Mouse (Mus musculus) heart, adult 2 months (tissue): ENCODE measurements around the gene Plekhh3. TPM values are rescaled to one million over a fixed set of nuclear protein-coding genes. Genes with fewer than 3 reads are reported as not detected.
"Not testable (repeated sequence)": the region's sequence is repeated elsewhere in the genome, so short reads cannot be mapped to it uniquely, and the experiment has no call there.

Source experiments
- DNase-seq, 2 experiments: peaks; one replicate each; pipeline ENCODE4 v3.0.0; 2021
- H3K27ac ChIP-seq: fragments of 200-600 bp; 2 replicates; pipeline ENCODE4 v1.8.1; 2022
- H3K27me3 ChIP-seq: fragments of 200-500 bp; 2 replicates; pipeline ENCODE4 v1.6.1; 2012; ENCODE audit warnings: mild to moderate bottlenecking, low read length, inconsistent platforms, mixed read lengths; ENCODE audit not compliant: control insufficient read depth, insufficient read depth
- H3K36me3 ChIP-seq: fragments of 200-500 bp; 2 replicates; pipeline ENCODE4 v1.6.1; 2012; ENCODE audit warnings: low read length, inconsistent platforms; ENCODE audit not compliant: control insufficient read depth, insufficient read depth
- H3K4me1 ChIP-seq: fragments of 200-500 bp; 2 replicates; pipeline ENCODE4 v1.6.1; 2011; ENCODE audit warnings: low read length; ENCODE audit not compliant: control insufficient read depth, insufficient read depth
- H3K4me3 ChIP-seq: fragments of 200-600 bp; 2 replicates; pipeline ENCODE4 v1.8.1; 2022
- H3K79me2 ChIP-seq: fragments of 200-500 bp; replicated peaks from 2 replicates; pipeline ENCODE4 v1.6.1; 2012; ENCODE audit warnings: mild to moderate bottlenecking, inconsistent platforms, low read length, moderate library complexity, mixed read lengths; ENCODE audit not compliant: control insufficient read depth, insufficient read depth
- H3K9ac ChIP-seq: fragments of 200-500 bp; 2 replicates; pipeline ENCODE4 v1.6.1; 2012; ENCODE audit warnings: low read depth, mild to moderate bottlenecking, control low read depth, inconsistent platforms, low read length, mixed read lengths
- CTCF ChIP-seq: fragments of 200-600 bp; IDR thresholded peaks from 2 replicates; pipeline ENCODE4 v1.8.1; 2022; ENCODE audit warnings: antibody characterized with exemption, mild to moderate bottlenecking, moderate library complexity
- EP300 ChIP-seq: fragments of 200-500 bp; IDR thresholded peaks from 2 replicates; pipeline ENCODE4 v1.6.1; 2011; ENCODE audit warnings: low read depth, low read length, control low read depth; ENCODE audit not compliant: insufficient read depth
- POLR2A ChIP-seq: fragments of 200-500 bp; IDR thresholded peaks from 2 replicates; pipeline ENCODE4 v1.6.1; 2011; ENCODE audit warnings: mild to moderate bottlenecking, low read depth, low read length, control low read depth; ENCODE audit not compliant: insufficient read depth
- WGBS: fragments of 180-500 bp; shearing (Covaris S2); methylation state at CpG from one replicate; pipeline ENCODE4 v1.1.7; 2018; 5-methylcytosine and 5-hydroxymethylcytosine counted together
- intact Hi-C: fragments of 180-260 bp; cut with DNase I; formaldehyde crosslinking; loops from one replicate; pipeline ENCODE4 v1.15.1; 2025
- polyA plus RNA-seq: library from polyadenylated mRNA; depleted of rRNA; stranded (reverse); fragments of >200 nt; gene quantifications from 2 replicates; pipeline ENCODE4 v1.2.3, GENCODE M21; 2012
- total RNA-seq, 2 experiments: library from RNA; stranded (reverse); gene quantifications; 2 replicates each; pipeline ENCODE4 v1.2.3; 2021

Plekhh3 gene
- total and polyA plus RNA-seq, 3 experiments = 14.3 to 28.1 (median 26.7) TPM

DNA sequence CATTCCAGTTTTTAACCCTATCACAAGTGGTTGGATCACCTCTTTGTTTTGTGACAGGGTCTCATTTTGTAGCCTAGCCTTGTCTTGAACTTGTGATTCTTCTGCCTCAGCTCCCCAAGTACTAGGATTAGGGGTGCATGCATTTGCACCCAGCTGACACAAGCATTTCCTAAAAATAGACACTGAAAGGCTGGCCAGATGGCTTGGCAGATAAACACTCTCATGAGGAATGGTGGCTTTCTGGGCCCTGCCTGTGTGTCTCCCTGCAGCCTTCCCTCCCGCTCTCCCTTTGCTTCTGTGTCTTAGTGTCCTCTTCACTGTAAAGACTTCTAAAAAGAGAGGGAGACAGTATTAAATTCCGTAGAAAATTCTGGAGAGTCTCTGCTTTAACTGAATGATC is 40.0 kb downstream of the Plekhh3 start:
- DNase-seq = no peak
- no peak for TF ChIP-seq POLR2A
- no peaks in the 10 kb centered on the region for H3K79me2 ChIP-seq
- H3K27me3 ChIP-seq = no peaks in the 10 kb centered on the region
- 93% methylated on average over 2 of the region's 2 CpGs for WGBS
- intact Hi-C loops = no loop called here
- no peaks in the 10 kb centered on the region; the same call in 1 of the 2 replicates for H3K4me1 ChIP-seq
- H3K27ac ChIP-seq = no peak overlapping the region
- no peak overlapping the region for H3K9ac ChIP-seq
- no peak overlapping the region for H3K4me3 ChIP-seq
- no peaks in the 10 kb centered on the region for H3K36me3 ChIP-seq

- H3K27me3 ChIP-seq = no peaks in the 10 kb centered on the region
- DNase-seq = peak; percentile 66 to 84
- 25% methylated on average over 18 of the region's 18 CpGs for WGBS
- no peaks in the 10 kb centered on the region for H3K79me2 ChIP-seq
- H3K4me3 ChIP-seq = no peak overlapping the region
- H3K27ac ChIP-seq = peak overlapping the region; percentile 82
- intact Hi-C loops = no loop called here
- H3K36me3 ChIP-seq = no peaks in the 10 kb centered on the region
- TF ChIP-seq POLR2A = peak; percentile 19; the same call in 1 of the 2 replicates
- peak; percentile 79 for TF ChIP-seq EP300
- TF ChIP-seq CTCF = no peak
- no peaks in the 10 kb centered on the region; the same call in 1 of the 2 replicates for H3K4me1 ChIP-seq
- no peak overlapping the region; the same call in 1 of the 2 replicates for H3K9ac ChIP-seq
Measured at GRCm38 (mm10) chr11:101130056-101130756, 40.9 kb downstream of the Plekhh3 start.

DNA sequence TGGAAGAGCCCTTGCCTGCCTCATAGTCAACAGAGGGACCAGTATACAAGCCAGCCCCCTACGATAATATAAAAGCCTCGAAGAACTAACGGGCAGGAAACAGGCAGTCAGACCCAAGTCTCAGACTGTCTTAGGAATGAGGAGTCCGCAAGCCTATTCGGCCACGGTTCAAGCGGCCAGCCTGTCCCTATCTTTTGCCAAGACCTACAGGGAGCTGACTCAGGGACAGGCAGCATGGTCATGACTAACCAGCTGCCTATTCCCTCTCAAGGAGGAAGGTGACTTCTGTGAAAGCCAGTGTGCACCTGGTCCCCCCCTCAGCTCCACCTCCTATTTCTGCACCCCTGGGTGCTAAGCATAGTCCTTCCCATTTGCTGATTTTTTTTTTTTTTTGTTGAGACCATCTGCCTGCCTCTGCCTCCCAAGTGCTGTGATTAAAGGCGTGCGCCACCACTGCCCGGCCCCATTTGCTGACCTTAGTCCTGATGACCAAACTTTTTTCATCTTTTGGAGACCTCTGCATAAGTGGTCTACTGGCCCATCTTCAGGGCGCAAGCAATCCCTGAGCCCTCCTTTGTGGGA is 42.1 kb downstream of the Plekhh3 start:
- H3K27me3 ChIP-seq = no peaks in the 10 kb centered on the region
- WGBS = 67% methylated on average over 11 of the region's 11 CpGs
- H3K4me1 ChIP-seq = no peaks in the 10 kb centered on the region; the same call in 1 of the 2 replicates
- peak; percentile 34 to 45 for DNase-seq
- H3K27ac ChIP-seq = no peak overlapping the region; the same call in 1 of the 2 replicates
- H3K9ac ChIP-seq = no peak overlapping the region
- no peak overlapping the region for H3K4me3 ChIP-seq
- H3K36me3 ChIP-seq = no peaks in the 10 kb centered on the region
- intact Hi-C loops = no loop called here
- TF ChIP-seq POLR2A (no peak), CTCF (no peak), EP300 (no peak)
- no peaks in the 10 kb centered on the region for H3K79me2 ChIP-seq

DNA sequence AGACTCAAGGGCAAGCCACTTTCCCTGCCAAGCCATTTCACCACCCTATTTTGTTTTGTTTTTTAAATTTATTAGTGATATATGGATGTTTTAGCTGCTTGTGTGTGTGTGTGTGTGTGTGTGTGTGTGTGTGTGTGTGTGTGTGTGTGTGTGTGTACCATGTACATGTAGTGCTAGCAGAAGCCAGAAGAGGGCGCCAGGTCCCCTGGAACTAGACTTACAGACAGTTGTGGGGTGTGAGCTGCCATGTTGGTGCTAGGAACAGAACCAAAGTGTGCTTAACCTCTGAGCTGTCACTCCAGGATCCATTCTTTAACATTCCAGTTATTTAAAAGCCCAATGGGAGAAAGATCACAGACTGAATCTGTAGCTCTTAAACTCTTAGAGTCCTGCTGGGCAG is 44.1 kb downstream of the Plekhh3 start:
- TF ChIP-seq CTCF (peak; percentile 31), POLR2A (no peak)
- intact Hi-C loops = no loop called here
- Histone ChIP-seq H3K4me3 (no peak overlapping the region), H3K27me3 (no peaks in the 10 kb centered on the region), H3K4me1 (no peaks in the 10 kb centered on the region; the same call in 1 of the 2 replicates), H3K79me2 (no peaks in the 10 kb centered on the region), H3K36me3 (no peaks in the 10 kb centered on the region), H3K9ac (no peak overlapping the region), H3K27ac (no peak overlapping the region)
- WGBS = 86% methylated on average over 1 of the region's 1 CpGs
- DNase-seq = no peak

DNA sequence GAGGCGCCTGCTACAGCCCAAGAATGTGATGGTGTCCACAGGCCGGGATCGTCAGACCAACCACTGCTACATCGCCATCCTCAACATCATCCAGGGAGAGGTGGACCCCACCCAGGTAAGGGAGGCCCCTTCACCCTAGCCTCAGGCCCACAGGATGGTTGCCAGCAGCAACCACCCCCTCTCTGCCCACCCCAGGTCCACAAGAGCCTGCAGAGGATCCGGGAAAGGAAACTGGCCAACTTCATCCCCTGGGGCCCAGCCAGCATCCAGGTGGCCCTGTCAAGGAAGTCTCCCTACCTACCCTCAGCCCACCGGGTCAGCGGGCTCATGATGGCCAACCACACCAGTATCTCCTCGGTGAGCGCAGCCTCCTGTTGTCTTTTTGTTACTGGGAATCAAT is 46.1 kb downstream of the Plekhh3 start:
- H3K4me3 ChIP-seq, H3K27me3 ChIP-seq, H3K9ac ChIP-seq, H3K36me3 ChIP-seq, H3K79me2 ChIP-seq, intact Hi-C loops, H3K4me1 ChIP-seq, H3K27ac ChIP-seq, DNase-seq: not testable (repeated sequence)
- 95% methylated on average over 9 of the region's 9 CpGs for WGBS

DNA sequence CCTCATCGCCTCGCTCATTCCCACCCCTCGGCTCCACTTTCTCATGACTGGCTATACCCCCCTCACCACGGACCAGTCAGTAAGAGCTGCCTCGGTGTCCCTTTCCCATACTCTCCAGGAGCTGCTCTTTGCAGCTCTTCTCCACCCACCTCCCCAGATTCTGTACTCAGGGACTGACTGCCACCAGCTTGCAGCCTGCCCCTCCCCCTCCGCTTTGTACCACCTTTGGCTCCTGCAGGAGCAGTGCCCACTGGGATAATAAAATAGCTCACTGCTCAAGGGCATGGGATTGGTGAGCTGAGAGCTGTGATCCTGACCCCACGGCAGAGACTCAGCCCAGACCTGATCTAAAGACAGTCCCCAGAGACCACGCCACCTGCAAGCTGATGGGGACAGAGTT is 46.7 kb downstream of the Plekhh3 start:
- H3K27me3 ChIP-seq, DNase-seq, H3K4me1 ChIP-seq, intact Hi-C loops, H3K36me3 ChIP-seq, H3K9ac ChIP-seq, H3K27ac ChIP-seq, H3K4me3 ChIP-seq, H3K79me2 ChIP-seq: not testable (repeated sequence)
- WGBS = 96% methylated on average over 8 of the region's 8 CpGs
